Mouse (Mus musculus): Measurements from ENCODE around the gene Plch1. TPM values are rescaled to one million over a fixed set of nuclear protein-coding genes. Genes with fewer than 3 reads are reported as not detected.

The Plch1 gene
- polyA plus RNA-seq, 1 experiment, result 0.51 TPM

- TF ChIP-seq CTCF (IDR thresholded peaks at IDR 0.05; ENCODE audit: borderline replicate concordance, insufficient read depth, low read length) (no peak), POLR2A (IDR thresholded peaks at IDR 0.05; ENCODE audit: low read depth, low read length) (no peak)
- H3K27ac ChIP-seq (ENCODE audit: insufficient read depth, low read length), result no peak overlapping the region
- no peak overlapping the region for H3K4me3 ChIP-seq (ENCODE audit: insufficient read depth, low read length)
- no peaks in the 10 kb centered on the region for H3K4me1 ChIP-seq (ENCODE audit: control insufficient read depth, insufficient read depth, low read length)
Measured at GRCm38 (mm10) chr3:63760821-63761220, 138.5 kb downstream of the Plch1 start.

GRCm38 (mm10) chr3:63740073-63740472 lies 159.2 kb downstream of the Plch1 start:
- Histone ChIP-seq H3K27ac (ENCODE audit: insufficient read depth, low read length) (no peak overlapping the region), H3K4me1 (ENCODE audit: control insufficient read depth, insufficient read depth, low read length) (no peaks in the 10 kb centered on the region), H3K4me3 (ENCODE audit: insufficient read depth, low read length) (no peak overlapping the region)
- no peak for TF ChIP-seq CTCF (IDR thresholded peaks at IDR 0.05; ENCODE audit: borderline replicate concordance, insufficient read depth, low read length)
- TF ChIP-seq POLR2A (IDR thresholded peaks at IDR 0.05; ENCODE audit: low read depth, low read length), result no peak

- no peak overlapping the region for H3K27ac ChIP-seq (ENCODE audit: insufficient read depth, low read length)
- TF ChIP-seq CTCF (IDR thresholded peaks at IDR 0.05; ENCODE audit: borderline replicate concordance, insufficient read depth, low read length) (no peak), POLR2A (IDR thresholded peaks at IDR 0.05; ENCODE audit: low read depth, low read length) (no peak)
- H3K4me3 ChIP-seq (ENCODE audit: insufficient read depth, low read length), result no peak overlapping the region
Measured at GRCm38 (mm10) chr3:63728325-63728724, 170.9 kb downstream of the Plch1 start.

GRCm38 (mm10) chr3:63726667-63727342 lies 172.5 kb downstream of the Plch1 start:
- Histone ChIP-seq H3K27ac (ENCODE audit: insufficient read depth, low read length) (no peak overlapping the region), H3K4me1 (ENCODE audit: control insufficient read depth, insufficient read depth, low read length) (no peaks in the 10 kb centered on the region), H3K4me3 (ENCODE audit: insufficient read depth, low read length) (no peak overlapping the region)
- no peak for TF ChIP-seq POLR2A (IDR thresholded peaks at IDR 0.05; ENCODE audit: low read depth, low read length)
- no peak for TF ChIP-seq CTCF (IDR thresholded peaks at IDR 0.05; ENCODE audit: borderline replicate concordance, insufficient read depth, low read length)

More at GRCm38 (mm10) chr3:63728325-63728724, 170.9 kb downstream of the Plch1 start:
- no peaks in the 10 kb centered on the region for H3K4me1 ChIP-seq (ENCODE audit: control insufficient read depth, insufficient read depth, low read length)

- no peak for TF ChIP-seq POLR2A (IDR thresholded peaks at IDR 0.05; ENCODE audit: low read depth, low read length)
- no peak for TF ChIP-seq CTCF (IDR thresholded peaks at IDR 0.05; ENCODE audit: borderline replicate concordance, insufficient read depth, low read length)
- Histone ChIP-seq H3K27ac (ENCODE audit: insufficient read depth, low read length) (no peak overlapping the region), H3K4me3 (ENCODE audit: insufficient read depth, low read length) (no peak overlapping the region), H3K4me1 (ENCODE audit: control insufficient read depth, insufficient read depth, low read length) (no peaks in the 10 kb centered on the region)
Measured at GRCm38 (mm10) chr3:63693694-63694093, 205.6 kb downstream of the Plch1 start.

- no peaks in the 10 kb centered on the region for H3K4me1 ChIP-seq (ENCODE audit: control insufficient read depth, insufficient read depth, low read length)
- no peak overlapping the region for H3K27ac ChIP-seq (ENCODE audit: insufficient read depth, low read length)
- no peak for TF ChIP-seq POLR2A (IDR thresholded peaks at IDR 0.05; ENCODE audit: low read depth, low read length)
- no peak for TF ChIP-seq CTCF (IDR thresholded peaks at IDR 0.05; ENCODE audit: borderline replicate concordance, insufficient read depth, low read length)
- no peak overlapping the region for H3K4me3 ChIP-seq (ENCODE audit: insufficient read depth, low read length)
Measured at GRCm38 (mm10) chr3:63692727-63693126, 206.5 kb downstream of the Plch1 start.

- no peak overlapping the region for H3K4me3 ChIP-seq (ENCODE audit: insufficient read depth, low read length)
- H3K27ac ChIP-seq (ENCODE audit: insufficient read depth, low read length), result no peak overlapping the region
- TF ChIP-seq CTCF (IDR thresholded peaks at IDR 0.05; ENCODE audit: borderline replicate concordance, insufficient read depth, low read length) (no peak), POLR2A (IDR thresholded peaks at IDR 0.05; ENCODE audit: low read depth, low read length) (no peak)
- no peaks in the 10 kb centered on the region for H3K4me1 ChIP-seq (ENCODE audit: control insufficient read depth, insufficient read depth, low read length)
Measured at GRCm38 (mm10) chr3:63668779-63669178, 230.5 kb downstream of the Plch1 start.

- H3K4me3 ChIP-seq (ENCODE audit: insufficient read depth, low read length), result no peak overlapping the region
- H3K4me1 ChIP-seq (ENCODE audit: control insufficient read depth, insufficient read depth, low read length), result no peaks in the 10 kb centered on the region
- TF ChIP-seq POLR2A (IDR thresholded peaks at IDR 0.05; ENCODE audit: low read depth, low read length), result no peak
- TF ChIP-seq CTCF (IDR thresholded peaks at IDR 0.05; ENCODE audit: borderline replicate concordance, insufficient read depth, low read length), result no peak
- H3K27ac ChIP-seq (ENCODE audit: insufficient read depth, low read length), result no peak overlapping the region
Measured at GRCm38 (mm10) chr3:63665307-63665706, 234.0 kb downstream of the Plch1 start.

- Histone ChIP-seq H3K4me1 (ENCODE audit: control insufficient read depth, insufficient read depth, low read length) (no peaks in the 10 kb centered on the region), H3K27ac (ENCODE audit: insufficient read depth, low read length) (no peak overlapping the region), H3K4me3 (ENCODE audit: insufficient read depth, low read length) (no peak overlapping the region)
- TF ChIP-seq POLR2A (IDR thresholded peaks at IDR 0.05; ENCODE audit: low read depth, low read length), result no peak
Measured at GRCm38 (mm10) chr3:63664575-63665243, 234.6 kb downstream of the Plch1 start.

Other genes with a start within 250 kb of the Plch1 start
- 7.5 and 10.2 TPM in 2 replicates for gene E130311K13Rik, start 30.0 kb upstream of the Plch1 start, polyA plus RNA-seq (2011; ENCODE audit: insufficient read length, low read depth, missing spikeins)
- 25.6 and 29.8 TPM in 2 replicates for gene Slc33a1, start 65.3 kb upstream of the Plch1 start, polyA plus RNA-seq (2011; ENCODE audit: insufficient read length, low read depth, missing spikeins)
- 23.0 and 24.9 TPM in 2 replicates for gene Gmps, start 76.6 kb upstream of the Plch1 start, polyA plus RNA-seq (2011; ENCODE audit: insufficient read length, low read depth, missing spikeins)
- 0.12 and 0.21 TPM in 2 replicates for gene Vmn2r1, start 182.1 kb upstream of the Plch1 start, polyA plus RNA-seq (2011; ENCODE audit: insufficient read length, low read depth, missing spikeins)
- not detected in 2 replicates for gene Vmn2r2, start 242.5 kb upstream of the Plch1 start, polyA plus RNA-seq (2011; ENCODE audit: insufficient read length, low read depth, missing spikeins)

All from embryonic fibroblast, embryonic 13.5 days (primary cell).